Mouse (Mus musculus): ENCODE measurements around the gene Tmem33. TPM values are rescaled to one million over a fixed set of nuclear protein-coding genes. Genes with fewer than 3 reads are reported as not detected.

Tmem33 gene
- polyA plus RNA-seq, 1 experiment from 2014 or later, result 75.9 TPM

GRCm38 (mm10) chr5:67262964-67263363, 2.6 kb downstream of the Tmem33 start:
- WGBS, result 92% methylated on average over 7 of the region's 7 CpGs
- Histone ChIP-seq H3K36me3 (peaks cover 40% of the 10 kb centered on the region), H3K4me2 (no peak overlapping the region), H3K4me1 (peaks cover 16% of the 10 kb centered on the region), H3K4me3 (no peak overlapping the region), H3K27me3 (no peaks in the 10 kb centered on the region), H3K9ac (no peak overlapping the region), H3K27ac (no peak overlapping the region), H3K9me3 (no peaks in the 10 kb centered on the region)
- ATAC-seq (ENCODE audit: insufficient number of reproducible peaks, insufficient read depth, low FRiP score, low TSS enrichment, low read depth), result no peak

GRCm38 (mm10) chr5:67266106-67266505, 5.7 kb downstream of the Tmem33 start:
- ATAC-seq (ENCODE audit: insufficient number of reproducible peaks, insufficient read depth, low FRiP score, low TSS enrichment, low read depth), result no peak
- Histone ChIP-seq H3K27ac (no peak overlapping the region), H3K9ac (no peak overlapping the region), H3K4me3 (no peak overlapping the region), H3K4me1 (peaks cover 9% of the 10 kb centered on the region), H3K36me3 (peaks cover 56% of the 10 kb centered on the region), H3K27me3 (no peaks in the 10 kb centered on the region), H3K9me3 (no peaks in the 10 kb centered on the region), H3K4me2 (no peak overlapping the region)
- WGBS, result 87% methylated on average over 1 of the region's 1 CpGs

DNA sequence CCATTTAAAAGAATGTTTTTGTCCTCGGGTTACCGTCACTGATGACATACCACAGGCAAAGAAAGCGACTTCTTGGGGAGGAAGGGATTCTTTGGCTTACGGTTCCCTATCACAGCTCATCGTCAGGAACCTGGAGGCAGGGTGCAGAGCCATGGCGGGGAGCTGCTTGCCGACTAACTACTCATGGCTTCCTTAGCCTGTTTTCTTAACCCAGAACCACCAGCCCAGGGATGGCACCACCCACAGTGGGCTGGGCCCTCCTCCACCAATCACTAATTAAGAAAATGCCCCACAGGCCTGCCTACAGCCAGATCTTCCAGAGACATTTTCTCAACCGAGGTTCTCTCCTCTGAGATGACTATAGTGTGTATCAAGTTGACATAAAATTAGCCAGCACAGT, 8.9 kb downstream of the Tmem33 start:
- no peak for ATAC-seq (ENCODE audit: insufficient number of reproducible peaks, insufficient read depth, low FRiP score, low TSS enrichment, low read depth)
- Histone ChIP-seq H3K9ac (no peak overlapping the region), H3K4me1 (no peaks in the 10 kb centered on the region), H3K27me3 (no peaks in the 10 kb centered on the region), H3K36me3 (peaks cover 47% of the 10 kb centered on the region), H3K9me3 (no peaks in the 10 kb centered on the region), H3K4me3 (no peak overlapping the region), H3K27ac (no peak overlapping the region), H3K4me2 (no peak overlapping the region)
- 82% methylated on average over 8 of the region's 8 CpGs for WGBS

DNA sequence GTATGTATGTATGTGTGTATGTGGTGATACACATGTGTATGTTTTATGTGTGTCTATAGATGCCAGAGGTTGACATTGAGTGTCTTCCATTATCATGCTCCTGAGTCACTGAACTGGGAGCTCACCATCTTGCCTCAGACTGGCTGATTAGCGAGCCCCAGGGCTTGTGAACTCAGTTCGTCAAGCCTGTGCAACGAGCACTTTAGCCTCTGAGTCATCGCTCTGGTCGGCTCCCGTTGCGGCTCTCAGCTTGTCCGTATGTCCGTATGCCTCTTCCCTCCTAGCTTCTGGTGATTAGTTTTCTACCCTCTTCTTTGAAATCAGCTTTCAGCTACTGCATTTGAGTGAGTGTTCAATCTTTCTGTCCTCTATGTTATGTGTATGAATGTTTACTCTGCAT, 19.0 kb downstream of the Tmem33 start:
- Histone ChIP-seq H3K9me3 (no peaks in the 10 kb centered on the region), H3K4me2 (no peak overlapping the region), H3K36me3 (peaks cover 38% of the 10 kb centered on the region), H3K27ac (no peak overlapping the region), H3K9ac (no peak overlapping the region), H3K4me3 (no peak overlapping the region), H3K4me1 (no peaks in the 10 kb centered on the region), H3K27me3 (no peaks in the 10 kb centered on the region)
- WGBS, result 83% methylated on average over 9 of the region's 9 CpGs
- ATAC-seq (ENCODE audit: insufficient number of reproducible peaks, insufficient read depth, low FRiP score, low TSS enrichment, low read depth), result no peak

GRCm38 (mm10) chr5:67279840-67280239, 19.5 kb downstream of the Tmem33 start:
- no peaks in the 10 kb centered on the region for H3K9me3 ChIP-seq
- no peaks in the 10 kb centered on the region for H3K27me3 ChIP-seq
- no peak overlapping the region for H3K27ac ChIP-seq
- 90% methylated on average over 4 of the region's 4 CpGs for WGBS
- H3K4me2 ChIP-seq, result no peak overlapping the region
- H3K9ac ChIP-seq, result no peak overlapping the region
- no peak overlapping the region for H3K4me3 ChIP-seq
- peaks cover 42% of the 10 kb centered on the region for H3K36me3 ChIP-seq
- no peaks in the 10 kb centered on the region for H3K4me1 ChIP-seq
- no peak for ATAC-seq (ENCODE audit: insufficient number of reproducible peaks, insufficient read depth, low FRiP score, low TSS enrichment, low read depth)

GRCm38 (mm10) chr5:67280400-67280799, 20.0 kb downstream of the Tmem33 start:
- Histone ChIP-seq H3K36me3 (peaks cover 47% of the 10 kb centered on the region), H3K9me3 (no peaks in the 10 kb centered on the region), H3K4me1 (no peaks in the 10 kb centered on the region), H3K4me3 (no peak overlapping the region), H3K9ac (no peak overlapping the region), H3K27me3 (no peaks in the 10 kb centered on the region), H3K27ac (no peak overlapping the region), H3K4me2 (no peak overlapping the region)
- ATAC-seq (ENCODE audit: insufficient number of reproducible peaks, insufficient read depth, low FRiP score, low TSS enrichment, low read depth), result no peak
- WGBS, result 91% methylated on average over 4 of the region's 4 CpGs

GRCm38 (mm10) chr5:67295029-67295428, 34.7 kb downstream of the Tmem33 start:
- Histone ChIP-seq H3K9me3 (no peaks in the 10 kb centered on the region), H3K4me1 (no peaks in the 10 kb centered on the region), H3K4me3 (no peak overlapping the region), H3K36me3 (peaks cover 19% of the 10 kb centered on the region), H3K27ac (no peak overlapping the region), H3K4me2 (no peak overlapping the region), H3K27me3 (no peaks in the 10 kb centered on the region), H3K9ac (no peak overlapping the region)
- WGBS, result 75% methylated on average over 3 of the region's 3 CpGs
- ATAC-seq (ENCODE audit: insufficient number of reproducible peaks, insufficient read depth, low FRiP score, low TSS enrichment, low read depth), result no peak

DNA sequence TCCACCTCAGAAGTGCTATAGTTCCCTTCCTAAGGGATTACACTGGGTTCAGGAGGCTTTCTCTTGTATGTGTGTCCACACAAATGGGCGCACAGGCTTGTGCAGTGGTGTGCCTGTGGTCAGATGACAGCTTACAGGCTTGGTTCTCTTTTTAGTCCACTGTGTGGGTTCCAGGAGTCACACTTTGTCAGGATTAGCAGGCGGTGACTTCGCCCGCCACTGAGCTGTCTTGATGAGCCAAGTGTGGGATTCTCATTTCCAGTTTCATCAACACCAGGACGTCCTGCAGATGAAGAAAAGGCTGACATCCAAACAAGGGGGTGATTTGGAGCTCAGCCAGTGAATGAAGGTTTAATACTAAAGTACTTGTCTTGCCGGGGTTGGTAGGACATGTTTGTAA, 35.3 kb downstream of the Tmem33 start:
- Histone ChIP-seq H3K9me3 (no peaks in the 10 kb centered on the region), H3K9ac (no peak overlapping the region), H3K4me1 (no peaks in the 10 kb centered on the region), H3K36me3 (peaks cover 17% of the 10 kb centered on the region), H3K27ac (no peak overlapping the region), H3K4me2 (no peak overlapping the region), H3K27me3 (no peaks in the 10 kb centered on the region), H3K4me3 (no peak overlapping the region)
- 89% methylated on average over 6 of the region's 6 CpGs for WGBS
- ATAC-seq (ENCODE audit: insufficient number of reproducible peaks, insufficient read depth, low FRiP score, low TSS enrichment, low read depth), result no peak

DNA sequence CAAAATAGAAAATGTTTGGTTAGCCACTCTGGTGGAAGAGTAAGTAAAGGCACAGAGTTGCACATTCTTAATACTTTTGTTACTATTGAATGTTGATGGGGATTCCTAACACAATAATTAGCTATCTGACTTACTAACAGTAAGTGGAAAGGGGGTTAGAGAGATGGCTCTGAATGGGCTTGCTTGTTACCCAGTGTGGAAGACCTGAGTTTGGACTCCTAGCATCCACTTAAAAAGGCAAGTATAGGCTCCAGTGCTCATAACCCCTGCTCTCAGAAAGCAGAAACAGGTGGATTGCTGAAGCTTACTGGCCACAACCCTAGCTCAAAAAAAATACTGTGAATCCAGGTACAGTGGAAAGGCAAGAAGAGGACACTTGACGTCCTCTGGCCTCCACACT, 35.8 kb downstream of the Tmem33 start:
- Histone ChIP-seq H3K4me1 (no peaks in the 10 kb centered on the region), H3K36me3 (peaks cover 17% of the 10 kb centered on the region), H3K4me3 (no peak overlapping the region), H3K9ac (no peak overlapping the region), H3K27ac (no peak overlapping the region), H3K27me3 (no peaks in the 10 kb centered on the region), H3K9me3 (no peaks in the 10 kb centered on the region), H3K4me2 (no peak overlapping the region)
- no peak for ATAC-seq (ENCODE audit: insufficient number of reproducible peaks, insufficient read depth, low FRiP score, low TSS enrichment, low read depth)
- 90% methylated on average over 1 of the region's 1 CpGs for WGBS

GRCm38 (mm10) chr5:67297026-67297813, 36.9 kb downstream of the Tmem33 start:
- Histone ChIP-seq H3K4me3 (no peak overlapping the region), H3K4me2 (no peak overlapping the region), H3K27me3 (no peaks in the 10 kb centered on the region), H3K9ac (no peak overlapping the region), H3K9me3 (no peaks in the 10 kb centered on the region), H3K27ac (no peak overlapping the region), H3K36me3 (peaks cover 10% of the 10 kb centered on the region), H3K4me1 (no peaks in the 10 kb centered on the region)
- ATAC-seq (ENCODE audit: insufficient number of reproducible peaks, insufficient read depth, low FRiP score, low TSS enrichment, low read depth), result no peak
- WGBS, result 84% methylated on average over 5 of the region's 5 CpGs

DNA sequence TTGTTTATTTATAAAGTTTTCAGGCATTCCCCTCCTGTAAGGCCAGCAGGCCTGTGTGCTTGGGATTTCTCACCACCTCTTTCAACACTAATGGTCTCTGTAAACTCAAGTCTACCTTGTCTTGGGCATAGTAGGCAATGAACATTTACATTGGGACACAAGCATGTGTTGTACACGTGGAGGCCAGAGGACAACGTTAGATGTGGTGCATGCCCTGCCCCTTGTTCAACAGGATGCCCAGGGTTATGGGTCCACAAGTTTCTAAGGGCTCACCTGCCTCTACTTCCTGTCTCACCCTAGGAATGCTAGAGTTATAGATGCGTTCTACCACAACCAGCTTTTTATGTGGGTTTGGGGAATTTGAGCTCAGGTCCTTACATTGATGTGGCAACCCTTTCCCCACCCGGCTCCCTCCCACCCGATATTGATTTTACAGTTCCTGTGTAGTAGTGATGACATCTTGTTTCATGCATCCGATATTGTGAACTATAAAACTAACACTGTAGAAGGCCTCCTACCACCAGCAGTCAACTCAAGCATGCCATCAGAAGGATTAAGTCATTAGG, 39.6 kb downstream of the Tmem33 start:
- H3K9ac ChIP-seq, result no peak overlapping the region
- H3K4me3 ChIP-seq, result no peak overlapping the region
- 85% methylated on average over 6 of the region's 6 CpGs for WGBS
- no peaks in the 10 kb centered on the region; the same call in 1 of the 2 replicates for H3K36me3 ChIP-seq
- ATAC-seq (ENCODE audit: insufficient number of reproducible peaks, insufficient read depth, low FRiP score, low TSS enrichment, low read depth), result no peak
- H3K27me3 ChIP-seq, result no peaks in the 10 kb centered on the region
- no peaks in the 10 kb centered on the region for H3K4me1 ChIP-seq
- H3K4me2 ChIP-seq, result no peak overlapping the region
- H3K27ac ChIP-seq, result no peak overlapping the region
- no peaks in the 10 kb centered on the region for H3K9me3 ChIP-seq

GRCm38 (mm10) chr5:67300926-67301597, 40.7 kb downstream of the Tmem33 start:
- Histone ChIP-seq H3K9ac (no peak overlapping the region), H3K27ac (no peak overlapping the region), H3K4me2 (no peak overlapping the region), H3K4me3 (no peak overlapping the region), H3K27me3 (no peaks in the 10 kb centered on the region), H3K36me3 (no peaks in the 10 kb centered on the region), H3K9me3 (no peaks in the 10 kb centered on the region), H3K4me1 (no peaks in the 10 kb centered on the region)
- ATAC-seq (ENCODE audit: insufficient number of reproducible peaks, insufficient read depth, low FRiP score, low TSS enrichment, low read depth), result no peak
- WGBS, result 94% methylated on average over 8 of the region's 8 CpGs
